Mouse (Mus musculus) left cerebral cortex, postnatal 10 days (tissue): ENCODE data around the gene Palld. TPM values are rescaled to one million over a fixed set of nuclear protein-coding genes. Genes with fewer than 3 reads are reported as not detected.

Experiments used
- DNase-seq, 2 experiments: peaks; one replicate each; pipeline ENCODE4 v3.0.0; 2021 to 2022; ENCODE audit warnings: low spot score in 2 of 2, mixed read lengths in 1 of 2; ENCODE audit errors: extremely low spot score in 1 of 2
- intact Hi-C: fragments of 180-260 bp; cut with DNase I; formaldehyde crosslinking; loops from one replicate; pipeline ENCODE4 v1.15.1; 2025
- total RNA-seq, 2 experiments: library from RNA; stranded (reverse); gene quantifications; 2 replicates each; pipeline ENCODE4 v1.2.3; 2021

Gene Palld
- total RNA-seq, 2 experiments from 2014 or later = 5.2 to 6.8 TPM

DNA sequence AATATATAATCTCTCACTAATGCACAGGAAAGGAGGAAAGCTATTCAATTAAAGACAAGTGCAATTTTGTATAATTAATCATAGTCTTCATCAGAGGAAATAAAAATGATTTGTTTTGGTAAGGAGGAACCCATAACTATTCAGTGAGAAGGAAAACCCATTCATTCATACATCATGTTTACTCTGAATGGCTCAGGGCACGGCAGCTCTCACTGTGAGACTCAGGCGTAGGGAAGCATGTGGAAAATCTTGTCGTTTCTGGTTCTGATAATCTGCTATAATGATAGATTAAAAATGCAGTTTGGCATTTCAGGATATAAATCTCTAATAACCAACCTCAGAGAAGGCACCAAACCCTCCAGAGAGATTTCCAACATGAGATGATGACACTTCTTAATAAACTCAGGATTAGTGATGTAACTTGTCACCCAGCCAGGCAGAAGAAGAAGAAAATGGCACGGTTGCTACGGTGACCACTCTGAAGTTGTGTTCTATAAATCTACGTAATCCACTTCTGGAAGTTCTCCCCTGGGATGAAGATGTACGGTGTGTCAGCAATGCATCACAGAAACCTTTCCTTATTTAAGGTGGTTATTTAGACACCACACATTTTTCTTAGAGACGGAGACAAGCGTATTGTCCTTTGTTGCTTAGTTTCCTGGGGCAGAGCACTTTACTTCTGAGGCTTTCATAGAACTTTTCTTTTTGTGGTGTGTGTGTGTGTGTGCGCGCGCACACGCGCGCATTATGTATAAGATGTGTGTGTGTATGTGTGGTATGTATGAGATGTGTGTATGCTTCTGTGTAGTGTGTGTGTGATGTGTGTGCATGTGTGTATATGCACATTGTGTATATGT is 435.6 kb downstream of the Palld start:
- intact Hi-C loops = no loop called here
- DNase-seq = no peak

DNA sequence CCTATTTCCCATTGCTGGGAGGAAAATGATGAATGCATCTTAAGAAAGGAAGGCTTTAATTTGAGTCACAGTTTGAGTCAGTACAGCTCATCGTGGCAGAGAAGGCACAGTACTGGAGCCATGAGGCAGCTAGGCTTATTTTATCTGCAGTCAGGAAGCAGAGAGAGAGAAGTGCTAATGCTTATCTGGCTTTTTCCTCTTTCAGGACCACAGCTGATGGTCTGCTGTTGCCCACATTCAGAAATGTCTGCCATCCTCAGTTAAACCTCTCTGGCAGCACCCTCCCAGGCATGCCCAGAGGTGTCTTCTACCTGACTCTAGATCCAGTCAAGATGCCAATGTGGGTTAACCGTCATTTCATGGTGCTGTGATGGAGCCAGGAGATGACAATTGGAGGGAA is 438.1 kb downstream of the Palld start:
- intact Hi-C loops = no loop called here
- DNase-seq = no peak

DNA sequence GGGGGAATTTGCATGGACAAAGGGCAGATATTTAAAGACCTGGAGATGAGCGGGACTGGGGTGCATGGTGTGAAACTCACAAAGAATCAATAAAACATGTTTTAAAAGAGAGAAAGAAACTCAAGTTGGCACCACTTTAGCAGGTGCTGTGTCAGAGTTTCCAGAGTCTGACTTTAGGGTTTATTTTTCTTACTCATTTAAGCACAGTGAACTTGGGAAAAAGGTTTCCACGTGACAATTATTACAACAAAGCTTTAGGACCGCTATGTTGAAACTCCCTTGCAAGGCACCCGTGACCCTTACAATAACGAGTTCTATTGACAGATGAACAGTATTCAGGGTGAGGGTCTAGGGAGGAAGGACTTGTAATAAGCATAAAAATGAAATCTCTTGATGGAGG is 440.3 kb downstream of the Palld start:
- no peak for DNase-seq
- intact Hi-C loops = no loop called here

Other genes with a start within 250 kb of the Palld start
- under 1 TPM; 0.09 to 0.34 TPM for gene Ddx60, start 25.4 kb upstream of the Palld start, total RNA-seq
- not detected for gene Anxa10, start 220.5 kb upstream of the Palld start, total RNA-seq